Mouse (Mus musculus): Measurements from ENCODE around the gene Iqschfp. TPM values are rescaled to one million over a fixed set of nuclear protein-coding genes. Genes with fewer than 3 reads are reported as not detected.

Iqschfp gene
- polyA plus RNA-seq, 1 experiment from 2014 or later = 2.3 TPM

GRCm38 (mm10) chr3:68420927-68421326 lies 528.9 kb downstream of the Iqschfp start:
- ATAC-seq = no peak
- H3K4me2 ChIP-seq = no peak overlapping the region
- H3K27me3 ChIP-seq = no peaks in the 10 kb centered on the region
- WGBS = 93% methylated on average over 2 of the region's 2 CpGs
- no peaks in the 10 kb centered on the region for H3K9me3 ChIP-seq (replicated peaks)
- no peak overlapping the region for H3K4me3 ChIP-seq
- H3K27ac ChIP-seq = no peak overlapping the region
- H3K36me3 ChIP-seq (ENCODE audit: poor library complexity, severe bottlenecking) = no peaks in the 10 kb centered on the region
- 0 out of 2 replicates have a peak, but pooled peaks cover 4% of the 10 kb centered on the region for H3K4me1 ChIP-seq
- no peak overlapping the region for H3K9ac ChIP-seq

GRCm38 (mm10) chr3:68421849-68422248 lies 529.8 kb downstream of the Iqschfp start:
- H3K4me1 ChIP-seq = 0 out of 2 replicates have a peak, but pooled peaks cover 3% of the 10 kb centered on the region
- H3K9ac ChIP-seq = no peak overlapping the region
- no peak overlapping the region for H3K27ac ChIP-seq
- no peaks in the 10 kb centered on the region for H3K9me3 ChIP-seq (replicated peaks)
- H3K4me3 ChIP-seq = no peak overlapping the region
- H3K36me3 ChIP-seq (ENCODE audit: poor library complexity, severe bottlenecking) = no peaks in the 10 kb centered on the region
- no peaks in the 10 kb centered on the region for H3K27me3 ChIP-seq
- no peak overlapping the region for H3K4me2 ChIP-seq
- ATAC-seq = no peak
- WGBS = 80% methylated on average over 2 of the region's 2 CpGs

GRCm38 (mm10) chr3:68428081-68428480 lies 536.0 kb downstream of the Iqschfp start:
- no peaks in the 10 kb centered on the region for H3K27me3 ChIP-seq
- H3K4me3 ChIP-seq = no peak overlapping the region
- H3K4me2 ChIP-seq = no peak overlapping the region
- no peak for ATAC-seq
- WGBS = 92% methylated on average over 5 of the region's 5 CpGs
- H3K4me1 ChIP-seq = no peaks in the 10 kb centered on the region
- H3K27ac ChIP-seq = no peak overlapping the region
- no peaks in the 10 kb centered on the region for H3K9me3 ChIP-seq (replicated peaks)
- no peak overlapping the region for H3K9ac ChIP-seq
- no peaks in the 10 kb centered on the region for H3K36me3 ChIP-seq (ENCODE audit: poor library complexity, severe bottlenecking)

GRCm38 (mm10) chr3:68434435-68434834 lies 542.4 kb downstream of the Iqschfp start:
- peaks cover 13% of the 10 kb centered on the region for H3K4me1 ChIP-seq
- H3K4me3 ChIP-seq = no peak overlapping the region
- no peak overlapping the region for H3K4me2 ChIP-seq
- no peaks in the 10 kb centered on the region for H3K9me3 ChIP-seq (replicated peaks)
- no peaks in the 10 kb centered on the region for H3K36me3 ChIP-seq (ENCODE audit: poor library complexity, severe bottlenecking)
- ATAC-seq = peak; percentile 55
- no peak overlapping the region for H3K27ac ChIP-seq
- H3K9ac ChIP-seq = no peak overlapping the region
- H3K27me3 ChIP-seq = no peaks in the 10 kb centered on the region
- 19% methylated on average over 7 of the region's 7 CpGs for WGBS

- Histone ChIP-seq H3K4me3 (no peak overlapping the region), H3K4me1 (peaks cover 13% of the 10 kb centered on the region), H3K9me3 (replicated peaks) (no peaks in the 10 kb centered on the region), H3K27ac (no peak overlapping the region), H3K36me3 (ENCODE audit: poor library complexity, severe bottlenecking) (no peaks in the 10 kb centered on the region), H3K4me2 (no peak overlapping the region), H3K9ac (no peak overlapping the region), H3K27me3 (no peaks in the 10 kb centered on the region)
- 39% methylated on average over 2 of the region's 2 CpGs for WGBS
- ATAC-seq = peak; percentile 41; the same call in 1 of the 2 replicates
These were observed 542.9 kb downstream of the Iqschfp start for GRCm38 (mm10) chr3:68434897-68435296.

- Histone ChIP-seq H3K36me3 (ENCODE audit: poor library complexity, severe bottlenecking) (no peaks in the 10 kb centered on the region), H3K9me3 (replicated peaks) (no peaks in the 10 kb centered on the region), H3K27ac (no peak overlapping the region), H3K9ac (no peak overlapping the region), H3K4me1 (no peaks in the 10 kb centered on the region), H3K27me3 (no peaks in the 10 kb centered on the region), H3K4me3 (no peak overlapping the region), H3K4me2 (no peak overlapping the region)
- 77% methylated on average over 2 of the region's 2 CpGs for WGBS
- ATAC-seq = no peak
These were observed 556.4 kb downstream of the Iqschfp start for GRCm38 (mm10) chr3:68448480-68448879.

- Histone ChIP-seq H3K36me3 (ENCODE audit: poor library complexity, severe bottlenecking) (no peaks in the 10 kb centered on the region), H3K4me2 (no peak overlapping the region), H3K27me3 (no peaks in the 10 kb centered on the region), H3K9ac (no peak overlapping the region), H3K4me3 (no peak overlapping the region), H3K4me1 (no peaks in the 10 kb centered on the region), H3K9me3 (replicated peaks) (no peaks in the 10 kb centered on the region), H3K27ac (no peak overlapping the region)
- 97% methylated on average over 1 of the region's 1 CpGs for WGBS
- ATAC-seq = no peak
These were observed 559.6 kb downstream of the Iqschfp start for GRCm38 (mm10) chr3:68451634-68452033.

- no peaks in the 10 kb centered on the region for H3K4me1 ChIP-seq
- H3K4me2 ChIP-seq = no peak overlapping the region
- ATAC-seq = no peak
- H3K27me3 ChIP-seq = no peaks in the 10 kb centered on the region
- no peak overlapping the region for H3K4me3 ChIP-seq
- 23% methylated on average over 5 of the region's 5 CpGs for WGBS
- no peak overlapping the region for H3K9ac ChIP-seq
- H3K27ac ChIP-seq = no peak overlapping the region
- H3K36me3 ChIP-seq (ENCODE audit: poor library complexity, severe bottlenecking) = no peaks in the 10 kb centered on the region
- H3K9me3 ChIP-seq (replicated peaks) = no peaks in the 10 kb centered on the region
These were observed 561.2 kb downstream of the Iqschfp start for GRCm38 (mm10) chr3:68453266-68453665.

- H3K9ac ChIP-seq = no peak overlapping the region
- H3K4me3 ChIP-seq = no peak overlapping the region
- no peaks in the 10 kb centered on the region for H3K36me3 ChIP-seq (ENCODE audit: poor library complexity, severe bottlenecking)
- no peaks in the 10 kb centered on the region for H3K27me3 ChIP-seq
- 71% methylated on average over 10 of the region's 10 CpGs for WGBS
- H3K9me3 ChIP-seq (replicated peaks) = no peaks in the 10 kb centered on the region
- ATAC-seq = no peak
- H3K4me2 ChIP-seq = no peak overlapping the region
- H3K4me1 ChIP-seq = no peaks in the 10 kb centered on the region
- H3K27ac ChIP-seq = no peak overlapping the region
These were observed 561.9 kb downstream of the Iqschfp start for GRCm38 (mm10) chr3:68453719-68454455.

GRCm38 (mm10) chr3:68466643-68467042 lies 574.6 kb downstream of the Iqschfp start:
- peaks cover 6% of the 10 kb centered on the region for H3K27me3 ChIP-seq
- H3K9me3 ChIP-seq (replicated peaks) = no peaks in the 10 kb centered on the region
- 27% methylated on average over 5 of the region's 5 CpGs for WGBS
- no peak overlapping the region for H3K4me3 ChIP-seq
- no peak overlapping the region for H3K4me2 ChIP-seq
- no peak for ATAC-seq
- no peak overlapping the region for H3K9ac ChIP-seq
- H3K36me3 ChIP-seq (ENCODE audit: poor library complexity, severe bottlenecking) = no peaks in the 10 kb centered on the region
- H3K4me1 ChIP-seq = peaks cover 15% of the 10 kb centered on the region
- H3K27ac ChIP-seq = no peak overlapping the region

GRCm38 (mm10) chr3:68467941-68468687 lies 576.1 kb downstream of the Iqschfp start:
- Histone ChIP-seq H3K4me1 (peaks cover 15% of the 10 kb centered on the region), H3K27ac (no peak overlapping the region), H3K4me2 (peak overlapping the region; percentile 41), H3K4me3 (no peak overlapping the region), H3K9ac (no peak overlapping the region), H3K9me3 (replicated peaks) (no peaks in the 10 kb centered on the region), H3K27me3 (peaks cover 6% of the 10 kb centered on the region), H3K36me3 (ENCODE audit: poor library complexity, severe bottlenecking) (no peaks in the 10 kb centered on the region)
- ATAC-seq = no peak
- WGBS = 6% methylated on average over 10 of the region's 10 CpGs

GRCm38 (mm10) chr3:68469643-68470042 lies 577.6 kb downstream of the Iqschfp start:
- no peak overlapping the region for H3K4me3 ChIP-seq
- no peak overlapping the region for H3K9ac ChIP-seq
- no peaks in the 10 kb centered on the region for H3K36me3 ChIP-seq (ENCODE audit: poor library complexity, severe bottlenecking)
- ATAC-seq = no peak
- H3K4me1 ChIP-seq = peaks cover 15% of the 10 kb centered on the region
- H3K9me3 ChIP-seq (replicated peaks) = no peaks in the 10 kb centered on the region
- no peak overlapping the region for H3K4me2 ChIP-seq
- no peak overlapping the region for H3K27ac ChIP-seq
- WGBS = 82% methylated on average over 1 of the region's 1 CpGs
- H3K27me3 ChIP-seq = peaks cover 6% of the 10 kb centered on the region

Data from forebrain, embryonic 13.5 days (tissue).